9 mouse cellular contexts compared by ENCODE assay signal in the genomic region with DNA sequence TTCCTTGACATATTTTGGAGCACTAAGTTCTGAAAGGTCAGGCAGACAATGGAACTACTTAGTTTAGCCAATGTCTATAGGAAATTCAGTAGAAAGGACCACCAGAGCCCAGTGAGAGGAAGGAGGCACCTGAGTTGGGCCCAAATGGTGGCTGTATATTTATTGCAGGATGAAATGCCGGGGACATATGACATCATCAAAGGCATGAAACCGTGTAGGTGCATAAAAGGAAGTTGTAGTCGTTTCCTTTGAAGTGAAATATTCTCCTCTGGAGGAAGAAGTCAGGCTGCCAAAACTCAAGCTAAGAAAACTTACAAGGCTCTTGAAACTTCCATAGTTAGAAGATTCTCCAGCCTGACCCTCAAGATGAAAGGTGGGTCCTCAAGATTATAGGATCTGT.
"Had no signal": no experiment of that assay in that cellular context is flagged by ENCODE, and none has a peak within 500 bp of the region (broad histone marks: within the 10 kb centered on the region; RNA-seq: fewer than 3 reads in every experiment).

No protein-coding gene starts in this region.

- ATAC-seq: intestine, postnatal 0 days; liver, postnatal 0 days; lung, postnatal 0 days; midbrain, embryonic 16.5 days had no signal

- DNase-seq: kidney, adult 2 months; kidney, postnatal 25 days; left cerebral cortex, postnatal 4 days; liver, postnatal 0 days; lung, embryonic 14.5 days; thymus, postnatal 4 days had no signal
